Mouse (Mus musculus) cerebellum, adult 2 months (tissue): ENCODE results near the gene Nsd1.

Source experiments
- CTCF ChIP-seq: fragments of 200-500 bp; IDR thresholded peaks from 2 replicates; pipeline ENCODE4 v1.5.1; 2011; ENCODE audit warnings: low read depth, mild to moderate bottlenecking, control low read depth, low read length, moderate library complexity, borderline replicate concordance; ENCODE audit not compliant: insufficient read depth
- POLR2A ChIP-seq: fragments of 200-500 bp; IDR thresholded peaks from 2 replicates; pipeline ENCODE4 v1.6.1; 2011; ENCODE audit warnings: low read length, control low read depth, borderline replicate concordance; ENCODE audit not compliant: insufficient read depth

- TF ChIP-seq CTCF: peak; percentile 80
- no peak for TF ChIP-seq POLR2A
These were observed 27.2 kb upstream of the Nsd1 start for GRCm38 (mm10) chr13:55182173-55182894.
